Mouse (Mus musculus): ENCODE measurements at regions not wholly inside any gene's neighbourhood (a gene's known extent, or its start where the extent isn't known, plus 50 kb on each side); places are given as distances from the start of the nearest gene placed in this dataset.
"Not testable (repeated sequence)": the region's sequence is repeated elsewhere in the genome, so short reads cannot be mapped to it uniquely, and the experiment has no call there.

GRCm38 (mm10) chr4:153792307-153792706 lies 164.7 kb upstream of the A430005L14Rik start:
- no peak overlapping the region for H3K4me2 ChIP-seq
- H3K27me3 ChIP-seq: no peaks in the 10 kb centered on the region
- H3K9me3 ChIP-seq: no peaks in the 10 kb centered on the region
- whole genome bisulfite sequencing: 21% methylated on average over 13 of the region's 13 CpGs
- H3K4me3 ChIP-seq: no peak overlapping the region
- H3K36me3 ChIP-seq: no peaks in the 10 kb centered on the region
- no peak overlapping the region for H3K9ac ChIP-seq
- ATAC-seq (ENCODE audit: low FRiP score, low read depth): no peak
- peaks cover 16% of the 10 kb centered on the region for H3K4me1 ChIP-seq (replicated peaks)
- H3K27ac ChIP-seq (replicated peaks): peak overlapping the region; percentile 19; the same call in 1 of the 2 replicates

GRCm38 (mm10) chr4:153798061-153798460 lies 159.0 kb upstream of the A430005L14Rik start:
- Histone ChIP-seq H3K27ac (replicated peaks) (no peak overlapping the region), H3K9me3 (no peaks in the 10 kb centered on the region), H3K36me3 (no peaks in the 10 kb centered on the region), H3K4me2 (no peak overlapping the region), H3K4me1 (replicated peaks) (no peaks in the 10 kb centered on the region), H3K4me3 (no peak overlapping the region), H3K9ac (no peak overlapping the region), H3K27me3 (no peaks in the 10 kb centered on the region)
- ATAC-seq (ENCODE audit: low FRiP score, low read depth): no peak
- 87% methylated on average over 7 of the region's 7 CpGs for WGBS

DNA sequence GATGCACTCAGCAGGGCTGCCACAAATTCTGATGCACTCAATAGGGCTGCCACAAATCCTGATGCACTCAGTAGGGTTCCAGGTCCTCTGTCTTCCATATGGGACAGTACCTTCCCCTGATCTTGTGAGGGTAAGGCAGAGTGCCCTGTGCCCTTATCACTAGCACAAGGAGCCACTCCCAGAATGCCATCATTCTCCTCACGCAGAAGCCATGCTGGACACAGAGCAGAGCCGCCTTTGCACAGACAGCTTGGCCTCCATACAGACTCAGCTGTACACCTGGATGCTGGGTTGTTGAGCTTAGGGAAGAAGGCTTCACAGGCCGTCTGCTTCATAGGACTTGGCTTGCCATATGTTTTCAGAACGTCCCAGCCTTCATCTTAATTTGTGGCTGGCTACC lies 151.3 kb upstream of the A430005L14Rik start:
- Histone ChIP-seq H3K27me3 (no peaks in the 10 kb centered on the region), H3K36me3 (no peaks in the 10 kb centered on the region), H3K9me3 (no peaks in the 10 kb centered on the region), H3K4me1 (replicated peaks) (peaks cover 22% of the 10 kb centered on the region), H3K4me3 (no peak overlapping the region), H3K4me2 (peak overlapping the region; percentile 31; the same call in 1 of the 2 replicates), H3K9ac (0 out of 2 replicates have a peak overlapping the region, but pooled peaks have one; percentile 12), H3K27ac (replicated peaks) (peak overlapping the region; percentile 62)
- WGBS: 31% methylated on average over 4 of the region's 4 CpGs
- no peak for ATAC-seq (ENCODE audit: low FRiP score, low read depth)

DNA sequence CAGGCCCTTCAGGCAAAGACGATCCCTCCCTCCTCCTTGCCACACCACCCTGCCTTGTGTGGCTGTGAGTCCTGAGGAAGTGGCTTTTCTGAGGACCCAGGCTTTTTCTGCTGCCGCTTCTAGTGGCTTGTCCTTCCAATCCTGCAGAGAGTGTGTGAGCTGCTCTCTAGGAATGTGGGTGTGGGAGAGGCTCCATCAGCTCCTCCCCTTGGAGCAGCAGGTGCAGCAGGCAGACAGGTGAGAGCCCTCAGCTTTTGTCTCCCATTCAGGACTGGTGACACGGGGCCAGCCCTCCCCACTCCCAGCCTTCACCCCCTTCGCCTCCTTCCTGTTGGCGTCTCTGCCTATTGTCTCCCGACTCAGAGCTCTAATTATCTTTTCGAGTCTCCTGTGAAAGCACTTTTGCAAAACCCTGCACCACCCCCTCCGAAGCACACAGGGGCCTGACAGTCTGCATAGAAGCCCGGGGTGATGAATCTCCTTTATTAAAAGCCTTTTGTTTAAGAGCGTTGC lies 150.8 kb upstream of the A430005L14Rik start:
- H3K4me2 ChIP-seq: peak overlapping the region; percentile 31
- H3K27me3 ChIP-seq: no peaks in the 10 kb centered on the region
- 3% methylated on average over 10 of the region's 10 CpGs for WGBS
- no peaks in the 10 kb centered on the region for H3K36me3 ChIP-seq
- ATAC-seq (ENCODE audit: low FRiP score, low read depth): peak; percentile 61; the same call in 1 of the 2 replicates
- H3K27ac ChIP-seq (replicated peaks): peak overlapping the region; percentile 62
- no peak overlapping the region for H3K4me3 ChIP-seq
- peaks cover 22% of the 10 kb centered on the region for H3K4me1 ChIP-seq (replicated peaks)
- no peaks in the 10 kb centered on the region for H3K9me3 ChIP-seq
- 0 out of 2 replicates have a peak overlapping the region, but pooled peaks have one; percentile 12 for H3K9ac ChIP-seq

DNA sequence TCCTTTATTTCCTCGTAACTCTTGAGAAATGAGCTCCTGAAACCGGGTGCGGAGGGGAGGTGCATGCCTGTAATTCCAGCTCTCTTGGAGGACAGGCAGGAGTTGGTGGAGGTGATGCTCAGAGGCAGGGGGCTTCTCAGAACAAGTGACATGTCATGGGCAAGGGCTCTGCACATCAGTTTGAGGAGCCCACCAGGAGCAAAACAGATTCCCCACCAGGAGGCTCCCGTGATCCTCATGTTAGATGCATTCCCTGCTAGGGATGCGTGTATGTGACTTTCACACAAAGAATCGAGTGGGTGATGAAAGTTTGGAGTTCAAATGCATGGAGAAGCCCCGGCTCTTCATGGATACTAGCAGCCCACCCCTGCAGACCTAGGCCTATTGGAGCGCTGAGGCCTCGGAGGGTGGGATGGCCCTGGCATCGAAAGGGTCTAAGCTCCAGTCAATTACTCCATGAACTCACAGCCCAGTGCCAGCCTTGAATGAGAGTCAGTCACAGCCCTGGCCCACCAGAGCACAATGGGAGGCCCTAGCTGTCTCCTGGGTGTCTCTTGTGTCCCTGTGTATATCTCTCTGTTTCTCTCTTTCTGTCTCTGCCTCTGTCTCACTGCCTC lies 150.1 kb upstream of the A430005L14Rik start:
- ATAC-seq (ENCODE audit: low FRiP score, low read depth): 0 out of 2 replicates have a peak, but pooled peaks have one; percentile 2
- Histone ChIP-seq H3K9ac (no peak overlapping the region), H3K36me3 (no peaks in the 10 kb centered on the region)

DNA sequence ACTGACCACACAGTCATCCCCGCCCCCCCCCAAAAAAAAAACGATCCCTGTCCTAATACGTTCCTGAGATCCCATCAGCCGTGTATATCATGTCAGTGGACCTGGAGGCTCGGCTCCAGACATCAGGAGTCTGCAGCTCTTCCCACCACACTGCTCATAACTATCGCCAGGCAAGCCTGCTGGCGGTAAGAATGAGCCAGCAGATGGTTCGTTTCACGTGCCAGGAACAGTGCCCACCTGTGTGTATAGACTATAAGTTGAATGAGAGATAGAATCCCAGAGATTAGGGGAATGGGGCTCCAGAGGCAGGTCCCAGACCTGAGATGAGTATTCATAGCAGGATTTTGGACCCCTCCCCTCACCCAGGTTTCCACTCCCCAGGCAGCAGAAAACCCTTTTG lies 144.2 kb upstream of the A430005L14Rik start:
- no peak overlapping the region for H3K27ac ChIP-seq (replicated peaks)
- no peak overlapping the region for H3K4me2 ChIP-seq
- no peaks in the 10 kb centered on the region for H3K36me3 ChIP-seq
- no peak overlapping the region for H3K4me3 ChIP-seq
- H3K9ac ChIP-seq: no peak overlapping the region
- H3K9me3 ChIP-seq: no peaks in the 10 kb centered on the region
- ATAC-seq (ENCODE audit: low FRiP score, low read depth): no peak
- 86% methylated on average over 9 of the region's 9 CpGs for WGBS
- peaks cover 4% of the 10 kb centered on the region; the same call in 1 of the 2 replicates for H3K4me1 ChIP-seq (replicated peaks)
- H3K27me3 ChIP-seq: no peaks in the 10 kb centered on the region

More for the DNA sequence above, 150.1 kb upstream of the A430005L14Rik start:
- H3K27ac ChIP-seq (replicated peaks): peak overlapping the region; percentile 62; the same call in 1 of the 2 replicates
- no peaks in the 10 kb centered on the region for H3K9me3 ChIP-seq
- peaks cover 22% of the 10 kb centered on the region for H3K4me1 ChIP-seq (replicated peaks)
- WGBS: 20% methylated on average over 10 of the region's 10 CpGs
- H3K4me2 ChIP-seq: peak overlapping the region; percentile 31
- no peak overlapping the region for H3K4me3 ChIP-seq
- H3K27me3 ChIP-seq: no peaks in the 10 kb centered on the region

DNA sequence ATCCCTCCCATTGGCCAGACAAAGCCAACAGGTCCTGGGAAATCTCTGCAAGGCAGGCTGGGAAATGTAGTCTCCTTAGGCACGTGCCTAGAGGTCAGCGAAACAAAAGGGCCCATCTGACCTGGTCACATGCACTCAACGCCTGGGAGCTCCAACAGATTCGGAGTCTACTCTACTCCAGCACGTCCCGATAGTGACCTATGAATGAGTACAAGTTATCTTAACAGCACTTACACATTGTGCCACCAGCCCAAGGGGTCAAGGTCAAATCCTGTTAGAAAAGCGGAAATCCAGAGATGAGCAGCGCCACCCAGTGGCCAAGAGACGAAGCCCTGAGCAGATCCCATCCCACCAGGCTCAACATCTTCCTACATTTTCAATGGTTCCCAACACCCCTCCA lies 129.1 kb upstream of the A430005L14Rik start:
- H3K4me1 ChIP-seq (replicated peaks): no peaks in the 10 kb centered on the region
- 37% methylated on average over 9 of the region's 9 CpGs for WGBS
- no peaks in the 10 kb centered on the region for H3K9me3 ChIP-seq

DNA sequence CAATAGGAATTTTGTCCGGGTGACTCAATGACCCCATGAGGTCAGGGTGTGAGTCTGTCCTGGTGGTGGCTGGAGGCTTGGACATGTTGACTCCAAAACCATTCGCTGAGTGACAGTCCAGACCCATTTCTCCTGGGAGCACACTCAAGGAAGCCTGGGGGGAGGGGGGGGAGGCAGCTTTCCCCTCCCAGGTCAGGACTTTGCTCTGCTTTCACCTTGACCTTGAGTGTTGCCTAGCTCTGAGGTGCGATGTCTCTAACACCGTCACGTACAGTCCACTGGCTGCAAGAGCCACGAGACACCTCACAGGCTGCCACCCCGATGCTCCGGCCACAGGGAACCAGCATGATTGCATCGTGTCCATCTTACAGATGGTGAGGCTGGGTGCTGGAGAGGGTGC lies 127.3 kb upstream of the A430005L14Rik start:
- H3K36me3 ChIP-seq: no peaks in the 10 kb centered on the region
- no peak overlapping the region for H3K27ac ChIP-seq (replicated peaks)
- no peak overlapping the region for H3K9ac ChIP-seq
- no peaks in the 10 kb centered on the region for H3K9me3 ChIP-seq
- H3K4me1 ChIP-seq (replicated peaks): 0 out of 2 replicates have a peak, but pooled peaks cover 3% of the 10 kb centered on the region
- no peak overlapping the region for H3K4me2 ChIP-seq
- no peak overlapping the region for H3K4me3 ChIP-seq
- 96% methylated on average over 9 of the region's 9 CpGs for WGBS
- no peak for ATAC-seq (ENCODE audit: low FRiP score, low read depth)
- H3K27me3 ChIP-seq: no peaks in the 10 kb centered on the region

More for the DNA sequence above, 129.1 kb upstream of the A430005L14Rik start:
- no peaks in the 10 kb centered on the region for H3K36me3 ChIP-seq
- H3K9ac ChIP-seq: no peak overlapping the region
- no peak overlapping the region for H3K4me2 ChIP-seq
- no peaks in the 10 kb centered on the region for H3K27me3 ChIP-seq
- no peak overlapping the region for H3K4me3 ChIP-seq
- no peak for ATAC-seq (ENCODE audit: low FRiP score, low read depth)
- H3K27ac ChIP-seq (replicated peaks): no peak overlapping the region

GRCm38 (mm10) chr4:153830491-153830890 lies 126.5 kb upstream of the A430005L14Rik start:
- no peak overlapping the region for H3K4me2 ChIP-seq
- 85% methylated on average over 5 of the region's 5 CpGs for WGBS
- H3K27me3 ChIP-seq: no peaks in the 10 kb centered on the region
- no peaks in the 10 kb centered on the region for H3K36me3 ChIP-seq
- ATAC-seq (ENCODE audit: low FRiP score, low read depth): no peak
- 0 out of 2 replicates have a peak, but pooled peaks cover 3% of the 10 kb centered on the region for H3K4me1 ChIP-seq (replicated peaks)
- no peaks in the 10 kb centered on the region for H3K9me3 ChIP-seq
- H3K4me3 ChIP-seq: no peak overlapping the region
- H3K27ac ChIP-seq (replicated peaks): no peak overlapping the region
- no peak overlapping the region for H3K9ac ChIP-seq

GRCm38 (mm10) chr4:153831251-153831650 lies 125.8 kb upstream of the A430005L14Rik start:
- H3K9me3 ChIP-seq; H3K36me3 ChIP-seq; H3K9ac ChIP-seq; H3K4me3 ChIP-seq; H3K27ac ChIP-seq (replicated peaks); H3K27me3 ChIP-seq; H3K4me2 ChIP-seq; ATAC-seq (ENCODE audit: low FRiP score, low read depth); H3K4me1 ChIP-seq (replicated peaks): not testable (repeated sequence)
- 86% methylated on average over 11 of the region's 11 CpGs for WGBS

GRCm38 (mm10) chr4:153832151-153832550 lies 124.9 kb upstream of the A430005L14Rik start:
- 92% methylated on average over 2 of the region's 2 CpGs for WGBS
- Histone ChIP-seq H3K36me3 (no peaks in the 10 kb centered on the region), H3K9ac (no peak overlapping the region), H3K4me3 (no peak overlapping the region), H3K4me1 (replicated peaks) (0 out of 2 replicates have a peak, but pooled peaks cover 3% of the 10 kb centered on the region), H3K27ac (replicated peaks) (no peak overlapping the region), H3K9me3 (no peaks in the 10 kb centered on the region), H3K4me2 (no peak overlapping the region), H3K27me3 (no peaks in the 10 kb centered on the region)
- ATAC-seq (ENCODE audit: low FRiP score, low read depth): no peak

DNA sequence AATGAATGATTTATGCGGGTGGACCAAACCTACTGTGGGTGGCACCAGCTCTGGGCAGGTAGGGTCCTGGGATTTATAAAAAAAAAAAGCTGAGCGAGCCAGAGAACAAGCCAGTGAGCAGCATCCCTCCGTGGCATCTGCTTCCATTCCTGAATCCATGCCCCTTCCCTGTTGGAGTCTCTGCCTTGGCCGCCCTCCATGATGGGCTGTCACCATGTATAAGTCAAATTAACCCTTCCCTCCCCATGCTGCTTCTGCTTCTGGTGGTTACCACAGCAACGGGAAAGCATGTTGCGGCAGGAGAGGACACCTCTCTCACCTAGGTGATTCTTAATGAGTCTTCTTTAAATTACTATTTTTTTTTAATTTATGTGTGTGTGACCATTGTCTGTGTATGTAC lies 112.3 kb upstream of the A430005L14Rik start:
- H3K9ac ChIP-seq: no peak overlapping the region
- H3K4me1 ChIP-seq (replicated peaks): peaks cover 10% of the 10 kb centered on the region
- no peak for ATAC-seq (ENCODE audit: low FRiP score, low read depth)
- H3K27me3 ChIP-seq: no peaks in the 10 kb centered on the region
- no peak overlapping the region for H3K4me3 ChIP-seq
- no peak overlapping the region for H3K4me2 ChIP-seq
- 74% methylated on average over 6 of the region's 6 CpGs for WGBS
- no peaks in the 10 kb centered on the region for H3K9me3 ChIP-seq
- H3K27ac ChIP-seq (replicated peaks): no peak overlapping the region
- H3K36me3 ChIP-seq: no peaks in the 10 kb centered on the region
